Mouse (Mus musculus): ENCODE measurements around the gene Rai1.

The Rai1 gene

DNA sequence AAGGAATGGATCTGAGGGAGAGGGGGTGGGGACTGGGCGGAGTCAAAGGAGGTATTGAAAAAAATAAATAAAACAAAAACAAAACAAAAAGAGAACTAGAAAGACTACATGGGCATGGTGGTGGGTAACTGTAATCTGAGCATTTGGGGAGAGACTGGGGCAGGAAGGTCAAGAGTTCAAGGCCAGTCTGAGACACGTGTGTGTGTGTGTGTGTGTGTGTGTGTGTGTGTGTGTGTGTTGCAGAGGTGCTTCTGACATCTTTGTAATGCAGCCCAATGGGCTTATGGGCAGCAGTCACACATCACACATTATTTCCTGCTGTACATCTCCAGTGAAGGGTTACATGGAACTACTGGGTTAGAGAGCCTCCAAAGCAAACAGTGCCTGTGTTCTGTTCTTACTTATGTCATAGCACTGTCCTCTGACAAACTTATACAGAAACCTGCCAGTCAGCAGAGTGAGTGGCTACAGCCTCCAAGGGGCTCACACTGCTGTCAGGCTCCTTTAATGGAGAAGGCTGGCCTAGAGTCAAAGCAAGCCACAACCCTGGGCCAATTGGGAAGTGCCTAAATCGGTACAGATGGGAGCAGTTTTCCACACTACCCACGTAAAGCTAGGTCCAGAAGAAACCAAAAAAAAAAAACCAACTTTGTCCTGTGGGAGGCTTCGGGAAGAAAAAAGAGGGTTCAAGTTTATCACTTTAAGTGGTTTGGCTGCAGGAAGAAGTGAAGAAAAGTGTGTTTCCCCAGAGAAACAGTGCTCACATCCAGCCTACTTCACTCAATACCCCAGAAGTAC lies 143.1 kb downstream of the Rai1 start:
- in situ Hi-C loops (cut with MboI, MseI) = no loop called here
